Mouse (Mus musculus) heart, postnatal 36 days (tissue): ENCODE data around the gene Fyb2. TPM values are rescaled to one million over a fixed set of nuclear protein-coding genes. Genes with fewer than 3 reads are reported as not detected.

ENCODE experiments used
- DNase-seq, 2 experiments: peaks; one replicate each; pipeline ENCODE4 v3.0.0; 2021 to 2022
- intact Hi-C: fragments of 180-260 bp; cut with DNase I; formaldehyde crosslinking; loops from one replicate; pipeline ENCODE4 v1.15.1; 2025
- total RNA-seq, 2 experiments: library from RNA; stranded (reverse); gene quantifications; 2 replicates each; pipeline ENCODE4 v1.2.3; 2021

Gene Fyb2
- not detected for total RNA-seq

- DNase-seq: no peak
- intact Hi-C loops: loop anchor here (5.0 kb wide), 2 partner anchors 89 to 1314 kb away; no protein-coding TSS in a partner anchor
Observed at GRCm38 (mm10) chr4:104913291-104914129, at the start of gene Fyb2. Fyb2 (plus strand) TSS chr4:104913456.

- DNase-seq: no peak
- intact Hi-C loops: no loop called here
Observed at GRCm38 (mm10) chr4:104864397-104864796, 48.9 kb upstream of the Fyb2 start.

- DNase-seq: no peak
- intact Hi-C loops: no loop called here
Observed at GRCm38 (mm10) chr4:104869581-104869980, 43.7 kb upstream of the Fyb2 start.

- intact Hi-C loops: no loop called here
- no peak for DNase-seq
Observed at GRCm38 (mm10) chr4:104870196-104870595, 43.1 kb upstream of the Fyb2 start.

DNA sequence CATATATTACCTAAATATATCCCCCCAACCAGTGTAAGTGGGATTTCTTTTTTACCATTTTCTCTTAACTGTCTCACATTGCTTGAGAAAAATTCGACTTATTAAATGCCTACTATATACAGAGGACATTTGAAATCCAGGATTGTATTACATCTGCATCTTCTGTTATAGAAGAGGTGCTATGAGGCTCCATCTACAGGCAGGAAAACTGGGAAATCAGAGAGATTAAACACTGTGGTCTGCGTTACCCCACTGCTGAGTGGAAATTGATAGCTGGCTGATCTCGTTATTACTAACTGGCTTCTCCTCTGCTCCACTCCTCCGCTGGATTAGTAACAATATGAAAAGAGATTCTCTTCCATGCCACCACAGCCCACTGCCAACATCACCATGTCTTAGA lies 37.4 kb upstream of the Fyb2 start:
- DNase-seq: no peak
- intact Hi-C loops: no loop called here

- intact Hi-C loops: no loop called here
- no peak for DNase-seq
Observed at GRCm38 (mm10) chr4:104876323-104876722, 36.9 kb upstream of the Fyb2 start, which contains the start of gene C8a. C8a (minus strand) TSS chr4:104876398.

- no peak for DNase-seq
- intact Hi-C loops: no loop called here
Observed at GRCm38 (mm10) chr4:104887486-104887885, 25.8 kb upstream of the Fyb2 start.

DNA sequence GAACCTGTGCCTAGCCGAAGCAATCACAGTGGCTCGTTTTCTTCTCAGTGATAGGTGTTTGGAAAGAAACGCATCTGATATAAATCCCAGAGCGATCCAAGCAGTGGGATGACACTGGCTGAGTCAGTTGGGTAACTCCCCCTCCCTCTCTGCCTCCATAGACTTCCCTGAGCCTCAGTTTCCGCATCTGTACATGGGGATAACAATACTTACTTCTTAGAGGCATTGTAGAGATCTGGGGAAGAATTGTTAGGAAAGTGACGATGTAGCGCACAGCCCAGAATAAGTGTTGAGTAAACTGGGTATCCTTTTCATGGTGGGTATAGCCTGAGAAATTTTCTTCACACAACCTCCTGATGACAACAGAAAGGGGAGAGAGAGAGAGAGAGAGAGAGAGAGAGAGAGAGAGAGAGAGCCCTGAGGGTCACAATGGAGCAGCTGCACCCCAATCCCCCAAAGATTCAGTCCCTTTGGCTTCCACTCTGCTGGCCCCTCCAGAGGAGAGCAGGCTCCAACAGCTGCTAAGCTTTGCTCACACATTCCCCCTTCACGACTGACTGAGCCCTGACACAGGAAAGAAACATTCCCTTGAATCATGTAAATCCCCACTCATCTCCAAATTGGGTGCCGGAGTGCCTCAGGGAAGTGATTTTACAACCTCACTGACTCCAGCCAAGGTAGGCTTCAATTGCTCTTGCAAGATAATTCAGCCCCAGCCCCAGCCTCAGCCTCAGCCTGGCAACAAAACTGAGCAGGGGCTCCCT lies 24.6 kb upstream of the Fyb2 start:
- intact Hi-C loops: no loop called here
- no peak for DNase-seq

DNA sequence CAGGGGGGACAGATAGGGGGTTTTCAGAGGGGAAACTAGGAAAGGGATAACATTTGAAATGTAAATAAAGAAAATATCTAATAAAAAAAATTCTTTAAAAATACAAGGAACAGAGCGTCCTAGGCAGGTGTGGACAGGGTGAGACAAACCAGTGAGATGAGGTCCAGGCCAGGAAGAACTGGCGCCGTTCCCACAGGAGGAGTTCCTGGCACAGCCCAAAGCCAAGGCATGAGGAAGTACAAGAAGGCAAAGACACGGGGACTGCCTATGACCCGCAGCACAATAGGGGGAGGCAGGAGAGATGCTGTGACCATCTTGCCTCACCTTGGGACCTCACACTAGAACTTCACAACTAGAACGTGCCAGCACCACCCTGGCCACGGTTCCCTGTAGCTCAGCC lies 21.5 kb upstream of the Fyb2 start:
- DNase-seq: peak; percentile 9 to 27
- intact Hi-C loops: loop anchor here (5.0 kb wide), 1 partner anchor 684 kb away; no protein-coding TSS in a partner anchor

- intact Hi-C loops: loop anchor here (5.0 kb wide), 1 partner anchor 686 kb away; no protein-coding TSS in a partner anchor
- DNase-seq: no peak
Observed at GRCm38 (mm10) chr4:104893588-104893987, 19.7 kb upstream of the Fyb2 start.

GRCm38 (mm10) chr4:104894004-104894734 lies 19.1 kb upstream of the Fyb2 start:
- peak; percentile 22 to 50 for DNase-seq
- intact Hi-C loops: loop anchor here (2.0 to 5.0 kb wide), 3 partner anchors 229 to 687 kb away; no protein-coding TSS in a partner anchor

- no peak for DNase-seq
- intact Hi-C loops: no loop called here
Observed at GRCm38 (mm10) chr4:104902836-104903235, 10.4 kb upstream of the Fyb2 start.

- intact Hi-C loops: no loop called here
Observed at GRCm38 (mm10) chr4:104905049-104905448, 8.2 kb upstream of the Fyb2 start.

GRCm38 (mm10) chr4:104911685-104912084 lies 1.6 kb upstream of the Fyb2 start:
- intact Hi-C loops: loop anchor here (2.0 to 5.0 kb wide), 3 partner anchors 91 to 1316 kb away; no protein-coding TSS in a partner anchor
- peak; percentile 58 to 76 for DNase-seq

More at GRCm38 (mm10) chr4:104905049-104905448, 8.2 kb upstream of the Fyb2 start:
- no peak for DNase-seq

- DNase-seq: no peak
- intact Hi-C loops: loop anchor here (5.0 kb wide), 2 partner anchors 88 to 1313 kb away; no protein-coding TSS in a partner anchor
Observed at GRCm38 (mm10) chr4:104914711-104915247, 1.5 kb downstream of the Fyb2 start.

DNA sequence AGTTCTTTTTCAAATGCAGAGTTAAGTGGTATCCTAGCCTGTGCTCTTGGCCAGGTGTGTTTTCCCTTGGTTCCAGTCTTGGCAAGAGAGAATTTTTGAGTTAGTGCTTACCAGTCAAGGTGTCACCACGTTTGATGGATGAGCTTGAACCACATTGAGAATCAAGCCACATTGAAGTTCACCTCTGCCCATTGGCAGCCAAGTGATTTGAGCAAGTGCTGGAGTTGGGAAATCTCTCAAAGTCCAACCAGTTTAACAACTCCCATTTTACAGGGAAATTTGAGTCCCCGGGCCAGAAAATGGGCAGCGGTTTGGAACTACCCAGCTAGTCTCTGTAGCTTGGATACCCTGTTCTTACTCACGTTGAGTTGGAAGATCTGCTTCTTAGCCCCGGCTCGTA lies 4.8 kb downstream of the Fyb2 start:
- intact Hi-C loops: no loop called here
- DNase-seq: no peak

DNA sequence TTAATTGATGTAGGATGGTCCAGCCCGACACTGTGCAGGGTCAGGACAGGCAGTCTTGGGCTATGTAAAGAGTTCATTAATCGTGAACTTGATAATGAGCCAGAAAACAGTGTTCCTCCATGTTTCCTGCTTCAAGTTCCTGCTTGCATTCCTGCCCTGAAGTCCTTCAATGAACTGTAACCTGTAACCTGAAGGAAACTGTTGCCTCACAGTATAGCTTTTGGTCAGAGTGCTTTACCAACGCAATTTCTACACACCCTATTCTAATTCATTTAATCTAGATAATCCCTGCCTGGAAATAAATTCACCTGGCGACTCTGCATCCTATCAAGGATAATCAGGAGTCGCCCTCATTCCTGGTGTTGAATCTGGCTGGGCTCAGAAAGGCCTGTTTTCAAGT lies 12.1 kb downstream of the Fyb2 start:
- no peak for DNase-seq
- intact Hi-C loops: no loop called here

DNA sequence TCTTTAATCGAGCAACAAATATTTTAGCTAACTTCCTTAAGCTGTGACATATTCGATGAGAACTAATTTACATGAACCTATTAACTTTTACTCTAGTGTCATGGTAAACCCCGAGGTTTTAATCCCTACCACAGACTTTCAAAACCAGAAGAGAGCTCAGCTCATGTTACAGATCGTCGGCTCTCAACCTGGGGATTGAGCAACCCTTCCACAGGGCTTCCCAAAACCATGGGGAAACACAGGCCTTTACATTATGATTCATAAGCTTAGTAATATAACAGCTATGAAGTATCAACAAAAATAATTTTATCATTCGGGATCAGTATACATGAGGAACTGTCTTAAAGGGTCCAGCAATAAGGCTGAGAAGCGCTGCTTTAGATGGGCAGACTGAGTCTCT lies 15.9 kb downstream of the Fyb2 start:
- intact Hi-C loops: no loop called here
- no peak for DNase-seq

DNA sequence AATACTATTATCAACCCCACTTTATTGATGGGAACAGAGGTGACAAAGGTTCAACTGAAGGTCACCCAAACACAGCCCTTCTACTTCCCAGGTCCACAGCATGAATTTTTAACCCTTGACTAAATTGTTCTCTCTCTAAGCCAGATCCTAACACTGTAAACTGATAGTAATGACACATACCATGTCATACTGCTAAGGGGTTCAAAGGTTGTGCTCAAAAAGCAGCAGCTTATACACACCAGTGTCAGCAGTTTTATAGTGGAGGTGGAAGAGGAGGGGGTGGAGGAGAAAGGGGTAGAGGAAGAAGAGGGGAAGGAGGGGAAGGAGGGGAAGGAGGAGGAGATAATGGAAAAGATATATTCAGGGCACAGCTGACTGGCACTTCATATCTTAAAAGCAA lies 20.4 kb downstream of the Fyb2 start:
- intact Hi-C loops: no loop called here
- DNase-seq: no peak

GRCm38 (mm10) chr4:104934997-104935396 lies 21.7 kb downstream of the Fyb2 start:
- intact Hi-C loops: no loop called here

More at GRCm38 (mm10) chr4:104934997-104935396, 21.7 kb downstream of the Fyb2 start:
- no peak for DNase-seq
